Mouse (Mus musculus) liver, embryonic 14.5 days (tissue): ENCODE measurements around the gene Ror1.

Source experiments
- CTCF ChIP-seq: IDR thresholded peaks from 2 replicates; pipeline ENCODE4 v1.5.1; 2016; ENCODE audit warnings: antibody characterized with exemption, low read depth, control low read depth
- EP300 ChIP-seq: IDR thresholded peaks from 2 replicates; pipeline ENCODE4 v1.6.1; 2016; ENCODE audit warnings: antibody characterized with exemption, low read depth

- TF ChIP-seq CTCF (no peak), EP300 (no peak)
Observed at GRCm38 (mm10) chr4:100226619-100227018, 131.0 kb downstream of the Ror1 start.
